Mouse (Mus musculus) yolk sac, embryonic 10.5 days (tissue): ENCODE results near the gene Pdia5.

ENCODE experiments used
- DNase-seq: peaks from one replicate; pipeline ENCODE4 v3.0.0-alpha.2; 2017; ENCODE audit warnings: low spot score

Pdia5 gene

DNA sequence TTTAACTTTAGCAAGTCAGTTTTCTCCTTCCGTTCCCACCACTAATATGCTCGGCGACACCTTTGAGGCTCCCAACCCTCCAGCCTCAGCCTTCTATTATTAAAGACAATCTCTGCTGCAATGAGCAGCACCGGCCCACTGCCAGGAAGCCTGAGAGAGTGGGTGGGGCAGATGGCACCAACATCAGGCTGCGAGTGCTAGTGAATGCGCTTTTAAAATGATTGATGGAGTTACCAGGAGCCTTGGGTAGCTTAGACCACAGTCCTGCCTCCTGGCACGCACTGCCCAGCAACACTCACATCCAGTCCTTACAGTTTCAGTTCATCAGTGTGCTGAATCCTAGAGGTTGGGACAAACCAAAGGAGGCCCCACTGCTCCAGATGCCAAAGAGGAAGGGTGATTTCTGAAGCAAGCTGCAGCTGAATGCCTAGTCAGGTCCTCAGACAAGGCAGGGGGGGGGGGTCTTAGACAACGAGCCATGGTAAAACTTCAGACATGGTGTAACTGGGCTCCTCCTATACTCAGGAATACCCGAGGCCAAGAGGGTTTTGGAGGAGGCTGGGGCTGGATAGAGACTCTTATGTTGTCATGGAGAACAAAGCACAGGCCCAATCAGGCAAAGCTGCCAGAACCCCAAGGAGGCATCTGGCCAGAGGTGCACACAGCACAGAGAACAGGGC is 49.2 kb downstream of the Pdia5 start:
- no peak for DNase-seq

DNA sequence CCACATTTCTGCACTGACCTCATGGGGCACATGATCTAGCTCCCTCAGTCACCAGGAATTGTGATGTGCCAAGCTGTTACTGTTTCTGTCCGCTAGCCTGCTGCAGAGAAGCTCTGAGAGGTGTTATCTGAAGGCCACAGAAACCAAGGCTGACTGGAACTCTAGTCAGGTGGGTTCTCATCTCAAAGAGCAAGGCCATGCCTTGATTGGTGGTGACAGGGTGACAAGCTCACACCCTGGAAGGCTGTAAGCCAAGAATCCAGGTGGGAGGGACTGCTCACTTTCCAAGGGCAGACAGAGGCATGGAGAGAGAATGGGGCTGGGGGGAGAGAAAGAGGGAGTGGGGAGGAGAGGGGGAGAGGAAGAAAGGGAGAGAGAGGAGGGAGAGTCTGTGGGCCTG is 51.6 kb downstream of the Pdia5 start:
- DNase-seq = no peak

DNA sequence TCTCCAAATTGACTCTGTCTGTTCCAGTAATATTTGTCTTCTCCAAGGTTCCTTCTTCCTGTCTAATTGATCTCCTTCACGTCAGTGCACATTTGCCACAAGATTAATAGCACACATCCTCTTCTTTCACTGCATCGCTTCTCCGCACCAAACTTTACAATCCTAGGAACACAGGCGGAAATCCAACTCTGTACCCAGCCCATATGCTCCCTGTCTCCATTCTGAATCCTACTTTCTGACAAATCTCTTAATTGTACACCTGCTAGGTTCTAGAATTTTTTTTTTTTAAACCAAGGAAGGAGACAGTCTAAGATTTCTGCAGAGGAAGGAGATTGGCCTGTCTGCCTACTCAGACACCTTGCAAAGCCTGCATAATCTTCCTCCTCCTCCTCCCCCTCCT is 59.1 kb downstream of the Pdia5 start:
- no peak for DNase-seq

DNA sequence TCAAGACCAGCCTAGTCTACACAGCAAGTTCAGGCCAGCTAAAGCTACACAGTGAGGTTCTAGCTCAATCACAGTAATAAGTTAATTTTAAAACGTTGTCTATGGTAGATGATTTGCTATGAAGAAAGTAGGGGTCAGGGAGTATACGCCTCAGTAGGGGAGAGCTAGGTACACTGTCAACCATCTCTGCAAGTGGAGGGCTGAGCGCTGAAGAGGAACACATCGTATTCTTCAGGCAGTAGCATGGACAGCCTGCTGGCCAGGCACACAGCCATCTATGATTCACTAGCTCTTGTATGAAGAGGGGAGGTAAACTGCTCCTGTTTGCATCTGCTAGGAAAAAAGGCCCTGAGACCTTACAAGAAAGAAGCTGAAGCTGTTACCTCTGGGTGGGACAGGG is 65.7 kb downstream of the Pdia5 start:
- no peak for DNase-seq

DNA sequence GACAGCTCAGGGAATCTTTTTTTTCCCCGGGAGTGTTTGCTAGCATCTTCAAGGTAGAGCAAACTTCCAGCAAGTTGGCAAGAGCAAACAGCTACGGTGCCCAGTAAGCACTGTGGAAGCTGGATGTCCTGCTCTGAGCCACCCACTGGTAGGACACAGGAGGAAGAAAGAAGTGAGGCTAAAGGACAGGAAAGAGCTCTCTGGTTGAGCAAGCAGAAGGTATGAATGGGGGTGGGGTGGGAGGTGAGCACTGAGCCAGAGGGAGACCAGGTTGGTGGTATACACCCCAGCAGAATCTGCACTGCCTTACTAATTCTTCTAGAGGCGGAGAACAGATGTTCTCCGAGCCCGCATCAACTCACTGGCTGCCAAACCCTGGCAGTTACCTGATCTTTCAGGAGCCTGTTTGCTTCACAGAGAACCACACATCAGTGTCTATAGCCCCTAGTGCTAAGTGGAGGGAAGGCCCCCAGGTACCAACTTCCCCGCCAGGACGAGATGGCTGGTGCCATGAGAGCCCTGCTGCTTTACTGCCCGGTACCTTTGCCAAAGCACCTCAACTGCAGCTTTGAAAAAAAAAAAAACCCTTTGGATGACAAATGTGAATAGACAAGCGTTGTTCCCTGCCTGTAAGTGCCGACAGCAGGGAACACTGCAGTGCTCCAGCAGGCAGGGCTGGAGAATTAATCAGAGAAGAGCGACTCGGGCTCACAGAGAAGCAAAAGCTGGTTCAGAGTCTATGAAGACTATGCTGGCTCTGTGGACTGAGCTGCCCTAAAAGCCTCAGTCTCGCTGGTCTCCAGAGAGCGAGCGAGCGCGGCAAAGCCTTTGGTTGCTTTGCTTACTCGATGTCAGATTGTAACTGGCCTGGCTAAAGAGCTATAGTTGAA is 67.2 kb downstream of the Pdia5 start:
- DNase-seq = no peak

DNA sequence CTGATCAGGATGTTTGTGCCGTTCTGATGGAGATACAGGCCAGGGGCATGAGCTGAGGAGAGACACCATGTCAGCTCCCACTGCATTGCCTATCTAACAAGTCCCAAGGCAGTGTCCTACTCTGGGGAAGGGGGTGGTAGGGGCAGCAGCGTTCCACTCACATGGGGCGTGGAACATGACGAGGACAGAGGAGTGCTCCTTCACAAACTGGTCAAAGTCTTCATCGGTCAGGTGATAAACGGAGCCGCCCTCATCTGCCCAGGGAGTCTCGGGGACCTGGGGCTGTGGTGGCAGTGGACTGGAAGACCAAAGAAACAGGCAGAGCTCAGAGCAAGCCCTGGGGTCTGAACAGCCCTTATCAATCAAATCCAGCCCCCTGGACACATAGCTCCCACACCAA is 68.0 kb downstream of the Pdia5 start:
- no peak for DNase-seq

DNA sequence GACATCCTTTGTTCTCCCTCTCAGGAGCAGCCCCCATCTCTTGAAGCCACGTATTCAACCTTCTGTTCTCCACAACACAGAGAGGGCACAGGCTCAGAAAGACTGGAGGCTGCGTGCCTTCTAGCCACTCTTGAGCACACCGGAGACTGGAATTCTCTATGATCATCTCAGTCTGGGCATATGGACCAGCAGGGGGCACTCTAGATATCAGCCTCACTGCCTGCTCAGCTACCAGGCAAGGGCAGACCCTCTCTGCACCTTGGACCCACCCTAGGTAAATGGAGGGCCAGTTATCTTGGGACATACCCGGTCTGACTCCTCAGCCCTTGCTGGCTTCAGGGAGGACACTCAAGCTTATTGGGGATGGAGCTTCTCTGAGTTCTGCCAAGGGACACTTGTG is 68.5 kb downstream of the Pdia5 start:
- DNase-seq = peak; percentile 14

DNA sequence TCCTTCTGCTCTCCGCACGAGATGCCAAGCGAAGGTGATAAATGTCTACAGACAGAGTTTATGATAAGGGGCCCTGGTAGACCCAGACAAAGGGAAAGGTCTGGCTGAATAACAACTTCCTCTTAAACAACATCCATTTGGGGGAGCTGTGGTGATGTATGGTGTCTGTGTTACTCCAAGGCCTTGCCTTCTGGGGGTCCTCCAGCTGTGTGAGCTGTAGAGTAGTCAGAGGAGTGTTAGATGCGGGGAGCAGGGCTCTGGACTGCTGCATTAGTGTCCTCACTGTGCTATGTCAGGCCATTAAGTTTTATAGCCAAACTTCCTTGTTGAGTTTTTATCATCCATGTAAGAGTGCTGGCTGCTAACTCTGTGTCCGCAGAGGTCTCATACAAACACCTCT is 76.1 kb downstream of the Pdia5 start:
- DNase-seq = no peak

DNA sequence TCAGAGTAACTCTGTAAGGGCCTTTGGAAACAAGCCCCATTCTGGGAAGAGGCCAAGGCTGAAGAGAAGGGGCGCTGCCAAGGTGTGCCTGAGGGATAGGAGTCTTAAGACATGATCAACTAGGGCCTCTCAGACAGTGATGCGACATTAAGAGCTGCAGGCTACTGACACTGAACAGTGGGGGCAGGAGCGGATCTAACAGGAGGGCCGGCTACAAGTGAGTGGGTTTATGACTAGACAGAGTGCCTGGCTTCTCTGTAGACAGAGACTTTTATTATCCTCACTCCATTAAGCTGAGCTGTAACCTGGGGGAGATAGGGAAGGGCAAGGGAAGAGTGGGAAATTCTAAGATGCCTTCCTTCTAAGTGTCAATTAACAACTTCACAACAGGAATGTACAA is 84.0 kb downstream of the Pdia5 start:
- DNase-seq = no peak

DNA sequence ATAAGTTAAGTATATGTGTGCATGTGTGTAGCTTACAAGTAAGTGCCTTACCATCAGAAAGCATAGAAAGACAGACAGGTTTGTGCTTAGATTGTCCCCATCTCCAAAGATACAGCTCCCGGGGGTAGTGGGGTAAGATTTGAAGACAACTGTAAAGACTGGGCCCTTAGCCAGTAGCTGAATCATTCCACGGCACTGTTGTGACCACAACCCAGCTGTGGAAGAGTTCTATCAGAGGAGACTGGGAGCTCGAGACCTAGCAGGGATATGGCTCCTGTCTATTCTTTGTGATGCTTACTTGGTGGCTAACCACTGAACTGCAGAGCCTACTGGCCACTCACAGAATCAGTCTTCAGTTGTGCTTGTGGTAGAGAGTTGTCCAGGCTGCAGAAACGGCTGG is 84.5 kb downstream of the Pdia5 start:
- no peak for DNase-seq

DNA sequence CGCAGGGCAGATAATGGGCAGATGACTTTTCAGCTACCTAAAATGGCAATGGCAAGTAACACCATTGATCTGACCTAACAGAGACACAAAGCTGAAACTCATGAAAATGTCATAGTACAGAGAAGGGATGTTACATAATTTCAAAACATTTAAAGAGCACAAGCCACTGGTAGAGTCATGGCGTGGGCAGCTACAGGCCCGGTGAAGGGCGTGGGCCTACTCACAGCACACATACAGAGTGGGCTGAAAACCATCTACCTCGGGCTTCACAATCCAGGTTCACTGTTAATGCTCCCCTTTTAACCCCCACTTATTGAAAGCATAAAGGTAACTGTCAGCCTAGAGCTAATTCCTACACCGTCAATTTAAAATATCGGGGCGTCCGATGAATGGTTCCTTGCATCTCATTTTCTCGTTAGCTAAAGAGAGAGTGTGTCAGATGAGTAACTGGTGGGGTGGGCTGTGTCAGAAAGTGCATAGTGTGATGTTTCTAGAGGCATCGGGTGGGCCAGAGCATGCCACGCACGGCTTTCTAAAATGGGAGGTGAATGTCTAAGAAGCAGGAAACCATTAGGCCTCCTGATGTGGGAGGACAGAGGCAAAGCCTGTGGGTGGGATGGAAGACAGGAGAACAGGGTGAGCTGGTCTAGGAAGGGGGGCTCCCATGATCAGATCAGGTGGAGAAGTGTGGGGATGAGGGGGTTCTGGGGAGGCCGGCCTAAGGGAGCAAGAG is 85.2 kb downstream of the Pdia5 start:
- no peak for DNase-seq

DNA sequence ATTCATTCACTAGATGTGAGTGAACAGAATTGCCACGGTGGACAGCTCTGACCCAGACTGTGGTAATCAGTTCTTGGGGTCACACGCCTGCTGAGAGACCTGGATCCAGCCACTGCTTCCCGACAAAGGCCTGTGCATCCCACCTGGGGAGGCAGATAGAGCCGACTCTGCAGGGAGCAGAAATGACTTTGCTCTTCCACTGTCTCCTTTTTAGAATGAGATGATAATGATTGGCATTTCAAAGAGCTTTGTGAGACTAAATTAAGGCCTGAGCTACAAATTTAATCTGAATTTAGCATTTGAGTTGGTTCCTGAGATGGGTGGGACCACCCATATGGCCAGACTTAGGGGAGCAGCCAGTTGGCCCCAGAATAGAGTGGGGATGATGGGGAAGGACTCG is 85.8 kb downstream of the Pdia5 start:
- DNase-seq = no peak

DNA sequence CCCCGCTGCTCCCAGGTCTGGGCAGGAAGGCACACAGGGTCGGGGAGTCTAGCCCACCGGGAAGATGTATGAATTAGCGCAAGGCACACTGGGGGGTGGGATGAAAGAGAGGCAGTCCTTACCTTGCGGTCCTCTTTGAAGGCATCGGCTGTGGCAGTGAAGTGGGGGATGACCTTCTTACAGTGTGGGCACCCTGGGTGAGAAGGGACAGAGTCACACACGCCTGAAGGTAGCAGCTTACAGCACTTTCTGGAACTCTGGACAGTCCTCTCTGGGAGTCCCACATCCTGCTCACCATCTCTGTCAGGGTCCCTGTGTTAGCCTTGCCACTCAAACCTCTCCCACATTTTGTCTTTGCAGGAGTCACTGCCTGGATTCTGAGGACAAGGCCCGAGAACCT is 86.8 kb downstream of the Pdia5 start:
- DNase-seq = no peak

DNA sequence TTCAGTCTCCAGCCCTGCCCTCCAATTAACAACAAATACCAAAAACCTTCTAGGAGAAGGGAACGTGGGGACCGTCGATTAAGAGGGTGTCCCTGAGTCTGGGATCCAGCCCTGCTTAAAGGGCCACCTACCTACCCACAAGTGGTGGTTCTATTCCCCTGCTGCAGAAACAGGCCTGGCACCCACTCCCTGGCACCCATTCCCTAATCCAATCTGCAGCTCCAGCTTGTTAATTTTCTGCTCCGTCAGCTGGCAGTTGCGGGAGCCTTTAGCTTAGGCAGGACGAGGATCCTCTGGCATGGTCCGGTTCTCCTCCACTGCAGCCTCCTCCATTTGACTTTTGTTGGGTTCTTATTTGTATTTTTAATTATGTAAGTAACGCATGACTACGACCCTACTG is 87.3 kb downstream of the Pdia5 start:
- DNase-seq = no peak

DNA sequence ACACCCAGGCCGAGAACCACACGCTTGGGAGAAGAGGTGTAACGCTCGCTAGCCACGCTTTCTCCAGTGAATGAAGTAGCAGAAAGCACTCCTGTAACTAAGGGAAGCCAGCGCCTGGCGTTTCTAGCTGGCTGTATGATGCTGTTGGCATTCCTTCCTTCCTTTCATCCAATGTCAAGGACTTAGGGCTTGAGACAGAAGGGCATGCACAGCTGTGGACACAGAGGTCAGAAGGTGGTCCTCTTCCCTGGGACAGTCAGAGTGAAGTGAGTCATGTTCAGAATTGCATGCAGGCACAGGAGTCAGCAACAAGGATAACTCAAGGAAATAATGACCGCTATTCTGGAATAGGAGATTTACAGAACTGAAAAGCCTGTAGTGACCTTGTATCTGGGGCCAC is 97.9 kb downstream of the Pdia5 start:
- no peak for DNase-seq

DNA sequence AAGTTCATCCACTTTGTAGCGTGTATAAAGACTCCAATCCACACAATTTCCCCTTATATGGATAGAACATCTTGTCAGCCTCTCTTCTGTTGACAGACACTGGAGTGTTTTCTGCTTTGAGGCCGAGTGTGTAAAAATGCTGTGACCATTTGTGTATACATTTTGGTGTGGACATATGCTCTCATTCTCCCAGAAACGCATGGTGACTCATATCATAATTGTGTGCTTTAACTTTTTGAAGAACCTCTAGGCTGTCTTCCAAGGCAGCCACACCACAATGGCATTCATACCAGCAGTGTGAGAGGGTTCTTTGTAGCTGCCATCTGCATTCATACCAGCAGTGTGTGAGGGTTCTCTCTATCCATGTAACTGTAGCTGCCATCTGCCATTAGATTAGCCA is 105.0 kb downstream of the Pdia5 start:
- no peak for DNase-seq

DNA sequence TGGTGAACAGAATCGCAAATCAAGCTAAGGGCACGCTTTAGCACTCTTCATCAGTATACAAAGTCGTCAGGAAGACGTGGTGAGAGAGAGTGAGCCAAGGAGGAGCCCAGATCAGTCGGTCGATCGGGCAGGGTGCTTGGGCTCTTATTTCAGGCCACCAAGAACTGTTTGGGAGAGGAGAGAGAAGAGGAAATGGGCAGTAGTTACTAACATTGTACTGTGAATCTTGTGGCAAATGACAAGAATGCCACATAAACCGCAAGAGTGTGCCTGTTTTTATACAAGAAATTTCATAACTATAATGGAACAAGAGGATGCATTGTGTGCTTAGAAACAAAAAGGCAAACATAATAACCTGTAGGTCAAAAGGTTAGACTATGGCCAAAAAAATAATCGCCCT is 110.6 kb downstream of the Pdia5 start:
- DNase-seq = no peak

DNA sequence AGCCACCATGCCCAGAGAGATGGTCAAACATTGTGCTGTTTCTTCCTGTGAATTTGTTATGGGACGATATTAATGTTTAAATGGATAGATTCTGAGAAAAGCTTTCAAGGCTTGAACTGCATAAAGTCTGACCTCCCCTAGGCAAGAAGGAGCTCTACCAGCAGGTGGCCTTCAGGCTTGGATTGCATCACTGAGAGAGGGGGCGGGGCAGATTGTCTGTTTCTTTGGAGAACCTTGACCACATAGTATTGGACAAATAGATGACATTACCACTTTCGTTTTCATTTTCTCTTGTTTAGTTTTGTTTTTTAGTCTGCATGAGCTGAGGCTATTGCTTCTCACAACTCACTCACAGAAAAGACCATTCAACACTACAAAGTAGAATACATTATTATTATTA is 111.3 kb downstream of the Pdia5 start:
- DNase-seq = peak; percentile 20

DNA sequence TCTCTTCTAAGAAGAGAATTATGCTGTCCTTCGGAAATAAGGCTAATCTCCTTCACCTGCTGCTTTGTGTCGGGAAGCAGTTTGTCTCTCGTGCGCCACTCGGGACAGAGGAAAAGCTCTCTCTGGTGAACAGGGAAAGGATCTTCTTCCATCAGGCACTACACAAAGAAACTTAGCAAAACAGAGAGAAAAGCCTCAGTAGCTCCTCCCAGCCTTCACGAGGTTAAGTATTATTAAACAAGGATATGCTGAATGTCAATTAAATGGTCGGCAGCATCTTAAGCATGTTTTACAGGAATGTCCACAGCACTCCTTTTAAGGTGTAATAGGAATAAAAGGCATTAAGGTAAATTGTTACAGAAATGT is 126.6 kb downstream of the Pdia5 start:
- DNase-seq = no peak

DNA sequence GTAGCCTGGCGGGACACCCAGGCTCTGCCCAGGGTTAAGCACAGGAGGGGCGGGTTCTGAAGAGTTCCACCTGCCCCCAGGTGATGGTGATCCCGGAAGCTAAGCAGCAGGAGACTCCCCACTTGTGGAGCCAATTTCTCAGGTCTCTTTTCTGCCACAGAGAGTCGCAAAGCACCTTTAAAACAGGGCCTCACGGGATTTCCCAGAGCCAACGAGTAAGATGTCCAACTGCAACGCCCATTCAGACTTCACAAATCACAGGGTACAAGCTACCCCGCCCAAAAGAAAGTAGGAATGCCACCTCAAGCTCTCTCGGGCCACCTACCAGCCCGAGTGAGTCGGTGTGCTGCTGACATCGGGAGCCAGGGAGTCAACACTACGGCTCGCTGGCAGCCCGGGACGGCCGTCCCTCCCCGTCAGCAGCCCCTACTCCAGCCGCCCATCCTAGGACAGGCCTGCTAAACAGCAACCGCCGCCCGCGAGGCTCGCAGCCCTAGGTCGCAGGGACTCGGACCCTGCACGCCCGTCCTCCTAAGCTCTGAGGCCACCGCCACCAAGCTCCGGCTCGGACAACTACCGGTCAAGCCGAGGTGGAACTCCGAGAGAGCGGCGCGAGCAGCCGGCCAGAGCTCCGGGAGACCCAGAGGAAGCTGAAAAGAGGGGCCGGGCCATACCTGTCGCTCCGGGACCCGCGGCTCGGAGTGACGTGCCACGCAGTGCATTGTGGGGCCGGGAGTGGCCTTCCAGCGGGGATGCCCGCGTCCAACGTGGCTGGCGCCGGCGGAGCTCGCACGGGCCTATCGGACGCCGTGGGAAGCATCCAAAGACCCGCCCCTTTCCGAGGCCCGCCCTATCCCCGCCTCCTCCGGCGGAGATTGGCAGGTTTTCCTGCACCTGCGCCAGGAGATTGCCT is 127.3 kb downstream of the Pdia5 start, which contains the start of gene Sec22a:
Sec22a (minus strand) TSS at position 769 of the 913 bp plus-strand sequence.
- peak; percentile 94 for DNase-seq

DNA sequence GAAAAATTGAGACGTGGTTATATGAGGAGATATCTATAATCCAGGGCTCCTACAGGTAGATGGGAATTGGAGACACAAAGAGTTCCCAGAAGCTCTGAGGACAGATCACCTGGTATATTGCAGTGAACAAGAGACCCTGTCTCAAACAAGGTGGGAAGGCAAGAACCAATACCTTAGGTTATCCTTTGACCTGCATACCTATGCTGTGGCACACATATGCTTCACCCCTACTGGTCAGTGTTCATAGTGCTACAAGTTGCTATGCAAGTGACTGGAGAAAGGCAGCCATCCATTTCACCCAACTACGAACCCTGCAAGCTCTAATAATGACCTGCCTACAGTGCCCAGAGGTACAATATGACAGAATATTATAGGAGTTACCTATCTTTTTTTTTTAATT is 128.5 kb downstream of the Pdia5 start:
- DNase-seq = no peak

DNA sequence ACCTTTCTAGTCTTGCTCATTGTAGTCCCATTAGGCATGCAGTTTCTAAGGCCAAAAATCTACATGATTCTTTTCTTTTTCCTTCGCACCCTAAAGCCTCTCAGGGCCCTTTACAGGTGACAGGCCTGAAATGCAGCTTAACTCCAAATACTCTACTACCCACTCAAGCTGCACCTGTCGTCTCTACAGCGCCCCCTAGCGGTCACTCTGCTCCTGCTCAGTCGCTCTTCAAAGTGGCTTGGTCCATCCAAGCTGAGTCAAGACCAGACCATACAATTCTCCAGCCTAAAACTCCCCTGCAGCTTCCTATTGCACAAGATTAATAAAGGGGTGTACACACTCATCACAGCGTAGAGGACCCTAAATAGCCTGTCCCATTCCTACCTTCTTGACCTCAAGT is 130.1 kb downstream of the Pdia5 start:
- DNase-seq = peak; percentile 20
